Mouse (Mus musculus) layer of hippocampus, postnatal 25 days (tissue): Measurements from ENCODE around the gene Brk1. TPM values are rescaled to one million over a fixed set of nuclear protein-coding genes. Genes with fewer than 3 reads are reported as not detected.

Experiments
- DNase-seq, 2 experiments: peaks; one replicate each; pipeline ENCODE4 v3.0.0; 2022; ENCODE audit warnings: mixed read lengths in 2 of 2, low spot score in 1 of 2; ENCODE audit errors: extremely low spot score in 1 of 2
- total RNA-seq, 2 experiments: library from RNA; stranded (reverse); gene quantifications; 2 replicates each; pipeline ENCODE4 v1.2.3; 2021

The Brk1 gene
- total RNA-seq, 2 experiments from 2014 or later: 228 to 246 TPM

DNA sequence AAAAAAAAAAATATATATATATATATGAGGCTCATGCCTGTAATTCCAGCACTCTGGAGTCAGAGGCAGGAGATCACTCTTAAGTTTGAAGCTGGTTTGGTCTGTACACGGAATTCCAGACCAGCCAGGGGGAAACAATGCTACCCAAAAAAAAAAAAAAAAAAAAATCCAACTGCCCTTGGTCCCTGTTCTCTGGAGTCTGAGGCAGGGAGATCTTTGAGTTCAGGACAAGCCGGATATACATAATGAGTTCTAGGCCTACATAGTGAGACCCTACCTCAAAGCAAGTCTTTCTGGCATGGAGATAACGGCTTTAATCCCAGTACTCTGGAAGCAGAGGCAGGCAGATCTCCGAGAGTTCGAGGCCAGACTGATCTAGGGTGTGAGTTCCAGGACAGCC, 18.8 kb downstream of the Brk1 start:
- no peak for DNase-seq

DNA sequence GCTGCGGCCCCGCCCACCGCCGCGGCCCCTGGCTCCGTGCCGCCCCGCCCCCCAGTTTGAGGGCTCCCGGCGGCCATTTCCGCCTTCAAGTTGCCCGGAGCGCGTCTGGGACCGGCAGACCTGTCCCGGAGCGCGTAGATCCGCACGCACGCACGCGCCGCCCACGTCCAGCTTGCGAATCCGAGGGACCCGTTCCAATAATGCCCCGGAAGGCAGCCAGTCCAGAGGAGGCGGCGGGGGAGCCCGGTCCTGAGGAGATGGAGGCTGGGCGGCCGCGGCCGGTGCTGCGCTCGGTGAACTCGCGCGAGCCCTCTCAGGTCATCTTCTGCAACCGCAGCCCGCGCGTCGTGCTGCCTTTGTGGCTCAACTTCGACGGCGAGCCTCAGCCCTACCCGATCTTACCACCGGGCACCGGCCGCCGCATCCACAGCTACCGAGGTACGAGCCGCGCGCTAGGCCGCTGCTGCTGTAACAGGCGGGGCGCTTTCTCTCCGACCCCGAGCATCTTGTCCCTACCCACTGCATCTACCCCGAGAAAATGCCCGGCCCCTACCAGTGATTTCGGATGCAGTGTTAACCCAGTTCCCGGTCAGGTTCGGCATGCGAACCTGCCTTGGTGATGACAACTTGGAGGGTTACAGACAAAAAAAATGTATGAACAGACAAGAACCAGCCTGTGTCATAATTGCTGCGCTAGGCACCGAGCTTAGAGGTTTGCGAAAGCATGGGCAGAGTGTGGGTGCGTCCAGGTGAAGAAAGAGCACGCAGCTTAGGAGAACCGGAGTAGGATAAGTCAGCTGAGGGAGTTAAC, 19.6 kb downstream of the Brk1 start, which contains the start of gene Vhl:
Gene Vhl (plus strand): TSS at position 19 of the 811 bp plus-strand sequence.
- DNase-seq: peak; percentile 73 to 80

DNA sequence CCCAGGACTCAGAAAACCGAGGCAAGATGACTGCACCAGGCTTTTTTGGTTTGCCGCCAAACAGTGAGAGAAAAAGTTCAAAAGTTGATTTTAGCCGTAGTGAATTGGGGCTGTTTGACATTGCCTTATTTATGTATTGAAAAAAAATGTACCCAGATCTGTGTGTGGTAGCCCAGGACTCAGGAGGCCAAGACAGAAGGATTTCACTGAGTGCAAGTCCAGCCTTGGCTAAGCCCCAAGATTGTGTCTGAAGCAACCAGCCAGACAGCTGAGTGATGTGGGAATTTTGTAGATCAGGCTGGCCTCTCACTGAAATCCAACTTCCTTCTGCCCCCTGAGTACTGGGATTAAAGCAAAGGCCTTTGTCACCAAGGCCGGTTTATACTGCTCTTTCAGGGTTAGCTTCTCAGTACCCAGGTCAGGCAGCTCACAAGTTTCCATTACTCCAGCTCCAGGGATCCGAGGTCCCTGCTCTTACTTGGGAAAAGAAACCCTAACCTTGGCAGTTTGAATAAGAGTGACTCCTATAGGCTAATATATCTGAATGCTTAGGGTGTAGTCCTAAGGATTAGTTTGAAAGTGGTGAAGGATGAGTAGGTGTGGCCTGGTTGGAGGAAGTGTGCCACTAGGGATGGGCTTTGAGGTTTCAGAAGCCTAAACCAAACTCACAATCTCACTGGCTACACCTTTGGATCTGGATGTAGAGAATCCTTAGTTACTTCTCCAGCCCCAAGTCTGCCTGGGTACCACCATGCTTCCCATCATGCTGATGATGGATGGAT, 20.6 kb downstream of the Brk1 start:
- no peak for DNase-seq

DNA sequence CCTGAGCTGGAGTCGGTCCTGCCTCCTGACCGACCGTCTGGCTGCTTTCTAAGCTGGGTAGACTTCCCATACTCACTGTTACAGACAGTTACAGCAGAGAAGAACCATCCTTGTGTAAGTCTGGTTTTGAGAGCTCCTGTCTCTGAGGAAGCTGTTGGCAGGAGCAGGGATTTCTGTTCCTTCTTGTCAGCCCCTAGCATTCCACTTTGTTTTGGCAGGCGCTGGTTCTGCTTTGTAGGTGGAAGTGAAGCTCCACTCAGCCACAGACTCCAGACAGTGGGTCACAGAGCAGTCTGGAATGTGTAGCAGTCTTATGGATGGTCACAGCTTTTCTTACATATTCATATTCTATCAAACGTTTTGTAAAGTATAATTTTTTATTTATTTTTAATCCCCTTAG, 25.8 kb downstream of the Brk1 start:
- DNase-seq: no peak

DNA sequence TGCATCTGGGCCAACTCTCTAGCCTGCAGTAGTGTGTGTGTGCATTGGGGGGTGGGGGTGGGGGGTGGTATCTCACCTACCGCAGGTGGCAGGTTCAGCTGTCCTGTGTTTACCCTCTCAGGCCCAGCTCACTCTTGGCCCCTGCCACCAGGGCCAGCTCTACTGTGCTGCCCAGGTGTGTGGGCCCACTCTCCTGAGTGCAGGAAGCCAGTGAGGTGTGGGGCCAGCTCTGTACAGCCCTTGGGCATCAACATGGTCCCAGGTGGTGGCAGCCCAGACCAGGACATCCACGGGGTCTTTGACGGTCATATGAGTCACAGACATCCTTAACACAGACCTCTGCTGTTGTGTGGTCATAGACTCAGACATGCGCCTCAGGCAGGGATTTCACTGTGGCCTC, 28.3 kb downstream of the Brk1 start:
- no peak for DNase-seq

DNA sequence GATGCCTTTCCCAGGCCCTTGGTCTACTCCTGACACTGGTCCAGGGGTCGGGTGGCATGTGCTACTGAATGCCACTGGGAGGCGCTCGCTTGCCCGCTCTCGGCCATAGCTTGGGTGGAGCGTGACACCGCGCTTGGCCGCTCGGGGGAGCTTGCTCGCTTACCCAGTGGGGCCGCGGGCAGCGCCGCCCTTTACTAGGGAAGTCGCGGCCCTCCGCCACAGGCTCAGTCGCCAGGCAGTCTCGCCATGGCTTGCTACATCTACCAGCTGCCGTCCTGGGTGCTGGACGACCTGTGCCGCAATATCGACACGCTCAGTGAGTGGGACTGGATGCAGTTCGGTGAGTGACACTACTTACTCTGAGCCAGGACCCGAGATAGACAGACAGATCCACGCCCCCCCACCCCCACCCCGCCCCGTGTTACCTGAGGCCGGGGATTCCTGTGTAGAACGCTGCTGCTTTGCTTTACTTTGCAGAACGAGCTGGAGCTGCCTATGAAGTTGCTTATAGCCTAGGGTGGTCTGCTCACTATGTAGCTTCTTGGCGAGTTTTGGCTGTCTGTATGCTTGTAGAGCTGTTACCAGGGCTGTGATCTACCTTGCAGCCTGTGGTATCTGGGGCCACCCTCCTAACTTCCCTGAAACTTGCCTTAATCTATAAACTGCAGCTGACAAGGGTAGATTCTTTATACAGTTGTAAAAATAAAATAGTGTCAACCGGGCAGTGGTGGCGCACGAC, 33.9 kb downstream of the Brk1 start, which contains the start of gene Irak2:
Gene Irak2 (plus strand): TSS at position 166 of the 739 bp plus-strand sequence.
- DNase-seq: peak; percentile 84 to 95

DNA sequence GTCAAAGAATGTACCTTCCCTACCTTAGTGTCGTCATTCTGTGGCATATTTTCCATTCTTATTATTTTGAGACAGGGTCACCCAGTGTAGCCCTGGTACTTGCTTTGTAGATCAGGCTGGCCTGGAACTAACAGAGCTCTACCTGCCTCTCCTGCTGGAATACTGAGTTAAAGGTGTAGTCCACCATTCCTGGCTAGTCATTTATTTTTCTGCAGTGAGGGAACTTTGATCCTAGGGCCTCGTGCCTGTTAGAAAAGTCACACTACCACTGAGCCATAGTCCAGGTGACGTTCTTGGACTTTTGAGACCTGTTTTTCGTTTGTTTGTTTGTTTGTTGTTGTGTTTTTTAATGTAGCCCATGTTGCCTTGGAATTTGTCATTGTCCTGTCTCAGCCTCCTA, 34.6 kb downstream of the Brk1 start:
- DNase-seq: no peak

DNA sequence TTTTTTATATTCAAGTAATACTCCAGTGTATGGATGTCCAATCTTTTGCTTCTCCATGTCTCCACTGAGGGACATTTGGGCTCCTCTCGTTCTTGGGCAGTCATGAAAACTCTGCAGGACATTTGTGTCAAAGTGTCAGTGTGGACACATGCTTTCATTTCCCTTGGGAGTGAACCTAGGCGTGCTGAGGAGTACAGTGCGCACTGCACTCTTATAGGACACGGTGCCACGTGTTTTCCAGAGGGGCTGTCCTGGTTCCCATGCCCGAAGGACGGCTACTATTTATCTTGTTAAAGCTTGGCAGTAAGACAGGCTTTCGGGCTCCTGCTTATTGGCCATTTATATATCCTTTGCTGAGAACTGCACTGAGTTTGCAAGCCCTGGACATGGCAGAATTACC, 38.0 kb downstream of the Brk1 start:
- no peak for DNase-seq

DNA sequence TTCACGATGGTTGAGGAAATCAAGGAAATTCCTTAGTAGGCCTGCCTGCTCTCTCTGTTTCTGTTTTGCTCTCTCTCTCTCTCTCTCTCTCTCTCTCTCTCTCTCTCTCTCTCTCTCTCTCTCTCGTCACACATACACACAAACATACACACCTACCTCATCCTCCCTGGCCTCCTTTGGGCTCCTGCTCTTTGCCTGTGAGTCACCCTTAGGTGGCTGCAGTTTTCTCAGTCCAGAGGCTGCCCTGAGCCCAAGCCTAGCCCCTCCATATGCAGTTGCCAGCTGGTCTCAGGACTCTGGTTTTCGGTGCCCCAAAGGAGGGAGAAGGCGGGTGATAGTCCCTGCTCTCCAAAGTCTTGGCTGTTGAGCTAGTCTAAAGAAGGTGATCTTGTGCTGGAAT, 38.4 kb downstream of the Brk1 start:
- no peak for DNase-seq

DNA sequence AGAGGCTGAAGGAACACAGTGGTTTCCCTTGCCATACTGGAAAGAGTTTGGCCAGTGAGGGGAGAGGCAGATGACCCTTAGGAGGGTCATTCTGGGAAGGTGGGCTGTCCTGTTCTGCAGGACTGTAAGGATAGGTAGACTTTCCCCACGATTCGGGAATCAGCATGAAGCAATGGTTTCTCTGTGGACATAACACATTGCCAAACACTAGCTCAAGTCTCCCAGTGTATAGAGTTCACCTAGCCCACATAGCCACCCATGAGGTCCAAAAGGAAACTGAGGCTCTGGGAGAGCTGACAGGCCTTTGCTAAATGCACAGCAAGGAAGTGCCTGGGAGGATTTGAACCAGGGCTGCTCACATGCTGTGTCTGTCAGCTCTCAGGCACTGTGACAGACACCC, 39.4 kb downstream of the Brk1 start:
- DNase-seq: no peak

DNA sequence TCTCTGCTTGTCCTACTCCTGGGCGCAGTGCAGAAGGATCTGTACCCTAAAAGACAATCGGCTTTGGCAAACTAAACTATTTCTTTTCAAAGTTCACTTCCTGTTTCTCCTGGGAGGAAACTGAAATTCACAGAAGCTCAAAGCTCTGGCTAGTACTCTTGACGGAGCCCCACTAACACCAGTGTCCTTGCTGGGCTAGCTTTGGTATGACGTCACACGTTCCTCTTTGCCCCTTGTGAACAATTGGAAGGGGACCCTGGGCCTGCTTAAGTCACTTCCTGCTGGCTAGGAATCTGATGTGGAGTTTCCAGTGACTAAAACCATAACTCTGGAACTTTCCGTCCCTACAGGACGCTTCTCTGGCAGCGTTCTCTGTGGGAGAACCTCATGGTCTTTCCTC, 40.2 kb downstream of the Brk1 start:
- DNase-seq: no peak

DNA sequence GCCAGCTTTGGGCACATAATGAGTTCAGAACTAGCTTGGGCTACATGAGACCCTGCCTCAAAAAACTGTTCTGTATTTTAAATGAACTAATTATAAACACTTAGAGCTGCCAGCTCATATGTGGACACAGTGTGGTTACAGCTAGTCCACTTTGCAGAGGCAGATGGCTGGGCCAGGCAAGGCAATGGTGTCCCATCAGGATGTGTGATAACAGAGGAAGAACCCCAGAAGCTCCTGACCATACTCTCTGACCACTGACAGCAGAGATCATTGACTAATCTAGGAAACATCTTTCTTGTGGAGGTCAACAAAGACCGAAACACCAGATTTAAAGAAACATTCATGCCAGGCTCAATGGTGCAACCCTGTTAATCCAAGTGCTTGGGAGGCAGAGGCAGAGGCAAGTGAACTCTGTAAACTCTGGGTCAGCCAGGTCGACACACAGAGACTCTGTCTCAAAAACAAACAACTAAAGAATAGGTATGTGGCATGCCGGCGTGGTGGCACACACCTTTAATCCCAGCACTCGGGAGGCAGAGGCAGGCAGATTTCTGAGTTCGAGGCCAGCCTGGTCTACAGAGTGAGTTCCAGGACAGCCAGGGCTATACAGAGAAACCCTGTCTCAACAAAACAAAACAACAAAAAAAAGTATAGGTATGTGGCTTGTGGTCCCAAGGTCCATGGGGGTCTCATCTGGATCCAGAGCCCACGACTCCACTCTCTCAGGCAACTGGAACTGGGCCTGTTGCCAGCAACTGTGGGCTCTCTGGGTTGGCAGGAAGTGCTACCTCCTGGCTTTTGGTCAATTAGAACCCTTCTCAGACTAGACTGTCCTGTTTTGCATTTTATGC, 45.0 kb downstream of the Brk1 start:
- DNase-seq: no peak

DNA sequence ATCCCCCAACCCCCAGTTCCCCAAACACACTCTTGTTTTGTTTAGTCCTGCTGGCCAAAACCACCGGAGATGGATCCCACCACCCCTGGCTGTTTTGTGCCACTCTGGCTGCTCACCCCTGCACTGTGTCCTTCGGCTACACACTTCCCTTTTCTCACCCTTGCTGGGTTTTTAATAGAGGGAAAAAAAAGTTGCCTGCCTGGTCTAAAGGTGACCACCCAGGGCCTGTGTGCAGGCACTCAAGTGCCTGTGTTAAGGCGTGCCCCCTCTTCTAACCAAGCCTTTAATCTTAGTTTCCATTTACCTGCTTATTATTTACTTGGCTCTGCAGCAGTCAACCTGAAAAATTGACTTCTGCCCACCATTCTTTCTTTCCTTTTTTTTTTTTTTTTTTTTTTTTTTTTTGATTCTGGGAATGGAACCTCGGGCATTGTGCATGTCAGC, 45.6 kb downstream of the Brk1 start:
- DNase-seq: no peak

DNA sequence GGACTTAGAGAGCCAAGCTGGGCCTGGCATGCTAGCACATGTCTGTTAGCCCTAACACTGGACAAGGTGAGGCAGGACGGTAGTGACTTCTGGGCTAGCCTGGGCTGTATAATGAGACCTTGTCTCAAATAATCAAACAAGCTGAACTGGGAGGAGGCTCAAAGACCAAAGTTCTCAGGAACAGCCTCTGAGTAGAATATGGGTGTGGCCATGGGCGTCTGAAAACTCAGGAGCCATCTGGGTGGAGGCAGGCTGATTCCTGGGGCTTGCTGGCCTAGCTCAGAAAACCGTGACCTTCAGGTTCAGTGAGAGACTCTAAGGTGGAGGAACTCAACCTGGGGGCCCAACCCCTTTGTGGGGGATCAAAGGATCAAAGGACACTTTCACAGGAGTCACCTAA, 47.1 kb downstream of the Brk1 start:
- no peak for DNase-seq

DNA sequence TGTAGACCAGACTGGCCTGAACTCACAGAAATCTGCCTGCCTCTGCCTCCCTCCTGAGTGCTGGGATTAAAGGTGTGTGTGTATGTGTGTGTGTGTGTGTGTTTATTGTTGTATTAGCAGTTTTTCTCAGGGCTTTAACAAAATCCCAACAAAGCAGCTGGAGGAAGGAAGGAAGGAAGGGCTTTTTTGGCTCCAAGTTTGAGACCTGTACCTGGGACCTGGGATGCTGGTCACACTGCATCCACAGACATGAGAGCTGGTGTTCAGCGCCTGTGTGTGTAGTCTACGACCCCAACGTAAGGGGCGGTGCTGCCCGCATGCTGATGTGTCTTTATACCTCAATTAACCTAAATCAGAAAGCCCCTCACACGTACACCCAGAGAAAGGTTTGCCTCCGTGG, 49.0 kb downstream of the Brk1 start:
- no peak for DNase-seq

DNA sequence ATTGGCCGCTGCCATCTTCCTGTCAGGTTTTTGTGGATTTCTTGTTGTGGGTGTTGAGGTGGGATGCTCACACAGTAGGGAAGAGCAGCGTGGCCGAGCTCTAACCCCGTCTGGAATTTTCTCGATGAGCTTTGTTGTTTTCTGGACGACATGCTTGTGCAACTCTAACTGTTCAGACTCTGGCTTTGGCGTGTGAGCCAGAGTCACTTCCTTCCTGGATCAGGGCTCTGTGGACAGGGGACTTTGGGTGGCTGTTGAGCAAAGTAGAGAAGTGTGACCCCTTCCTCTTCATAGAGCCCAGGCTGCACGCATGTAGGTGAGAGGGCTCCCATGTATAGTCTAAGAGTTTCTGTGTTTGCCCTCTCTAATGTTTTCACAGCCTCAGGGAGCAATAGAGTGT, 49.5 kb downstream of the Brk1 start:
- DNase-seq: no peak

DNA sequence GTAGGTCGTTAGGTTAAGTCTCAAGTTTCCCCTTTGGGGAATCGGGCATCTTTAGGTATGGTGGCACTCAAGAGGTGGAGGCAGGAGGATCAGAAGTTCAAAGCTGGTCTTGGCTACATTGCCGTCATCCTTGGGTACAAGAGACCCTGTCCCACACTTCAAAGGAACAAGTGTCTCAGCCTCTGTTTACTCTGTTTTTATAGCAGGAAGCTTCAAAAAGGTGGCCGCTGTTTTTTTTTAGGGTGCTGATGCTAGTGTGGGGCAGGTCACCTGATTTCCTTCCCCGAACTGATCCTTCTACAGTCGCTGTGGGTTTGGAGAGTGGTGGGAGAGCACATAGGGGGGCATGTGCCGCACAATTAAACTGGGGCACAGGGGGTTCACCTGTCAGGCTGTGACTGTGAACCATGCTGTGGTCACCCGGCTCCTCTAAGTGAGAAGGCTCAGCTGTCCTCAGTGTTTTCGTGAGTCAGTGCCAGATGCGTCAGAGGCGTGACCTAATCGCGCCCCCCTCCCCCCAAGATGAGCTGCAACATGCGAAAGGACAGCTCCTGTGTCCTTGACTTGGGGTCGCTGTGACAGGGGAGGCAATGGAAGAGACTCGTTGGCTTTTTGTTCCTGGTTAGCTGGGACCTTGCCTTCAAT, 50.3 kb downstream of the Brk1 start:
- no peak for DNase-seq

DNA sequence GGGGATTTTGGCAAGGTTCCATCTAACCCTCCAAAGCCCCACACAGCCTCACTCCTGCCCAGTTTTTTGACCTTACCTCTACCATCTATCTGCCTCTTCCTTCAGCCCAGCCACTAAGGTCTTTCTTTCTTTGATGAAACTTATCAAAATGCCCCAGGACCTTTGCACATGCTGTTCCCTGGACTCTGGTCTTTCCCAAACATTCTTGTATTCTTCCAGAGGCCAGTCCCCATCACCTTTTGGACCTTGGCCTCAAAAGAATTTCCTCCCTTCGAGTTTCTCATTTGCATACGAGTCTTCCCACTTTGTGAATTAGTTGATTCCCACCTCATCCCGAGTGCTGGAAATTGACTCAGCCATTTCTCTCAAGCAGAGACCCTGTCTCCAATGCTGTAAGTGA, 50.9 kb downstream of the Brk1 start:
- DNase-seq: no peak

DNA sequence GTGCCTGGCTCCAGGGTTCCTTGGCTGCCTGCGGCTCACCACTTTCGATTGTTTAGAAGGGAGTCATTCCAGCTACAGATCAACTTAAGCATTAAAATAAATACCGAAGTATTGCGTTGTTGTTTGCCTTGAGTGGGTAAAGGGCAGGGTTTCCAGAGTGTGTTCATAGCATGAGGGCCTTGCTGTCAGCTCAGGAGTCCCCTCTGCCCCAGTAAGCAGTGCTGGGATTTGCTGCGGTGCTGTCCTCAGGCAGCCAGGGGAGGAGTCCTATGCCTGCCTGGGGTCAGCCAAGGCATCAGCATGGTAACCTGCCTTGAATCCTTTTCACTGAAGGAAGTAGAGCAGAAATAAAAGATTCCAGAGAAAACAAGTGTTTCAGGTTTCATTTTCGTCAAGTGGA, 52.3 kb downstream of the Brk1 start:
- no peak for DNase-seq

DNA sequence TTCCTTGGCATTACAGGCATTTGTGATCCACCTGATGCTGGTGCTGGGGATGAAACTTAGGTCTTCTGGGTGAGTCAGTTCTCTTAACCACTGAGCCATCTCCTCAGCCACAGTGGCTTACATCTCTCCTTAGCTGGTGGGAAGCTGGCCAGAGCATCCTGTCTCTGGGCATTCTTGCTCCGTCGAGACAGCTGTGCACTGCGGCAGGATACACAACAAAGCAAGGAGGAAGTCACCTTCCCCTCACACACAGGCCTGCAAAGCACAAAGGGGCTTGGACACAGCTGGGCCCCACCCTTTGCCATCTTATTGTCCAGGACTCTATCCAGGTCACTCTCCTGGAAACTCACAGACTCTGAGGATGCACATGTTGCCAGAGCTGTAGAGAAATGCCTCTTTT, 53.7 kb downstream of the Brk1 start:
- DNase-seq: no peak
